Mouse (Mus musculus) intestine, embryonic 14.5 days (tissue): ENCODE data around the gene Pelp1. TPM values are rescaled to one million over a fixed set of nuclear protein-coding genes. Genes with fewer than 3 reads are reported as not detected.

Source experiments
- microRNA-seq: library from miRNA; unstranded; fragments of <30 nt; microRNA quantifications from one replicate; pipeline ENCODE4, GENCODE M21; 2016
- polyA plus RNA-seq: library from polyadenylated mRNA; unstranded; fragments of >200 nt; fragmentation: Nextera tagmentation; extraction: Ambion mirVana; gene quantifications from 2 replicates; pipeline ENCODE4 v1.2.1, GENCODE M21; 2014

Gene Pelp1
- polyA plus RNA-seq, 1 experiment from 2014 or later = 41.2 TPM

Small RNA genes lying within 50 kb of the gene (microRNA-seq; reads per million reads assigned to microRNA genes)
- 0.25 reads per million for gene Mir7115

Other genes with a start within 250 kb of the Pelp1 start
- 1.2 and 1.7 TPM in 2 replicates for gene Slc16a11, start 197.3 kb downstream of the Pelp1 start, polyA plus RNA-seq
- gene Slc16a13, start 189.0 kb downstream of the Pelp1 start, polyA plus RNA-seq = 13.6 and 14.1 TPM in 2 replicates
- gene Bcl6b, start 180.2 kb downstream of the Pelp1 start, polyA plus RNA-seq = 11.7 and 12.2 TPM in 2 replicates
- 159 and 164 TPM in 2 replicates for gene 0610010K14Rik, start 172.1 kb downstream of the Pelp1 start, polyA plus RNA-seq
- gene Gm21988, start 170.2 kb downstream of the Pelp1 start, polyA plus RNA-seq = 9.0 and 9.5 TPM in 2 replicates
- 153 and 165 TPM in 2 replicates for gene Rnasek, start 170.2 kb downstream of the Pelp1 start, polyA plus RNA-seq
- gene Alox12, start 154.7 kb downstream of the Pelp1 start, polyA plus RNA-seq = 2.3 and 2.4 TPM in 2 replicates
- gene Alox12e, start 87.4 kb downstream of the Pelp1 start, polyA plus RNA-seq = 0.09 TPM in 1 of 2 replicates, not detected in the other
- 0.34 and 0.82 TPM in 2 replicates for gene Alox15, start 58.0 kb downstream of the Pelp1 start, polyA plus RNA-seq
- gene Arrb2, start 22.6 kb upstream of the Pelp1 start, polyA plus RNA-seq = 15.8 and 17.9 TPM in 2 replicates
- 50.7 and 51.6 TPM in 2 replicates for gene Med11, start 41.9 kb upstream of the Pelp1 start, polyA plus RNA-seq
- gene Zmynd15, start 49.4 kb upstream of the Pelp1 start, polyA plus RNA-seq = 0.75 and 0.92 TPM in 2 replicates
- 8.0 and 10.0 TPM in 2 replicates for gene Cxcl16, start 50.0 kb upstream of the Pelp1 start, polyA plus RNA-seq
- 100 and 104 TPM in 2 replicates for gene Tm4sf5, start 95.2 kb upstream of the Pelp1 start, polyA plus RNA-seq
- 0.28 and 1.1 TPM in 2 replicates for gene Vmo1, start 104.6 kb upstream of the Pelp1 start, polyA plus RNA-seq
- gene Gltpd2, start 109.2 kb upstream of the Pelp1 start, polyA plus RNA-seq = 0.46 and 0.83 TPM in 2 replicates
- gene Psmb6, start 115.3 kb upstream of the Pelp1 start, polyA plus RNA-seq = 792 and 802 TPM in 2 replicates
- gene Gm40193, start 122.9 kb upstream of the Pelp1 start, polyA plus RNA-seq = not detected in 2 replicates
- gene Pld2, start 130.0 kb upstream of the Pelp1 start, polyA plus RNA-seq = 9.7 and 11.7 TPM in 2 replicates
- gene Mink1, start 152.8 kb upstream of the Pelp1 start, polyA plus RNA-seq = 16.9 and 19.9 TPM in 2 replicates
- not detected in 2 replicates for gene 4930544D05Rik, start 205.8 kb upstream of the Pelp1 start, polyA plus RNA-seq
- gene Chrne, start 209.2 kb upstream of the Pelp1 start, polyA plus RNA-seq = 0.30 and 0.50 TPM in 2 replicates
- 0.26 and 0.37 TPM in 2 replicates for gene Gp1ba, start 229.1 kb upstream of the Pelp1 start, polyA plus RNA-seq
- gene Rnf167, start 237.2 kb upstream of the Pelp1 start, polyA plus RNA-seq = 101 and 115 TPM in 2 replicates
- 155 and 158 TPM in 2 replicates for gene Slc25a11, start 237.4 kb upstream of the Pelp1 start, polyA plus RNA-seq
- 2,271 and 2,344 TPM in 2 replicates for gene Pfn1, start 244.6 kb upstream of the Pelp1 start, polyA plus RNA-seq
- gene Eno3, start 247.2 kb upstream of the Pelp1 start, polyA plus RNA-seq = 13.5 and 16.3 TPM in 2 replicates